Mouse (Mus musculus): Measurements from ENCODE around the gene D330020A13Rik. TPM values are rescaled to one million over a fixed set of nuclear protein-coding genes. Genes with fewer than 3 reads are reported as not detected.
"Not testable (repeated sequence)": the region's sequence is repeated elsewhere in the genome, so short reads cannot be mapped to it uniquely, and the experiment has no call there.

D330020A13Rik gene
- total RNA-seq, 2 experiments from 2014 or later: not detected

- ATAC-seq (replicated peaks; ENCODE audit: low FRiP score, low TSS enrichment, poor library complexity, severe bottlenecking): no peak
These were observed 2.7 kb upstream of the D330020A13Rik start for GRCm38 (mm10) chr6:120291396-120292009.

- peak; percentile 18; the same call in 1 of the 2 replicates for ATAC-seq (replicated peaks; ENCODE audit: low FRiP score, low TSS enrichment, poor library complexity, severe bottlenecking)
These were observed 595 bp downstream of the D330020A13Rik start for GRCm38 (mm10) chr6:120294785-120295133.

- ATAC-seq (replicated peaks; ENCODE audit: low FRiP score, low TSS enrichment, poor library complexity, severe bottlenecking): not testable (repeated sequence)
These were observed 2.4 kb downstream of the D330020A13Rik start for GRCm38 (mm10) chr6:120296589-120296988.

GRCm38 (mm10) chr6:120301137-120301536, 7.0 kb downstream of the D330020A13Rik start:
- peak; percentile 57; the same call in 1 of the 2 replicates for ATAC-seq (replicated peaks; ENCODE audit: low FRiP score, low TSS enrichment, poor library complexity, severe bottlenecking)

GRCm38 (mm10) chr6:120302755-120303316, 8.7 kb downstream of the D330020A13Rik start:
- ATAC-seq (replicated peaks; ENCODE audit: low FRiP score, low TSS enrichment, poor library complexity, severe bottlenecking): no peak

- ATAC-seq (replicated peaks; ENCODE audit: low FRiP score, low TSS enrichment, poor library complexity, severe bottlenecking): 0 out of 2 replicates have a peak, but pooled peaks have one; percentile 18
These were observed 12.9 kb downstream of the D330020A13Rik start for GRCm38 (mm10) chr6:120306859-120307594.

GRCm38 (mm10) chr6:120309338-120309737, 15.2 kb downstream of the D330020A13Rik start:
- no peak for ATAC-seq (replicated peaks; ENCODE audit: low FRiP score, low TSS enrichment, poor library complexity, severe bottlenecking)

GRCm38 (mm10) chr6:120309787-120310186, 15.6 kb downstream of the D330020A13Rik start:
- no peak for ATAC-seq (replicated peaks; ENCODE audit: low FRiP score, low TSS enrichment, poor library complexity, severe bottlenecking)

- no peak for ATAC-seq (replicated peaks; ENCODE audit: low FRiP score, low TSS enrichment, poor library complexity, severe bottlenecking)
These were observed 18.3 kb downstream of the D330020A13Rik start for GRCm38 (mm10) chr6:120312443-120312842.

- ATAC-seq (replicated peaks; ENCODE audit: low FRiP score, low TSS enrichment, poor library complexity, severe bottlenecking): no peak
These were observed 24.3 kb downstream of the D330020A13Rik start for GRCm38 (mm10) chr6:120318303-120318940.

GRCm38 (mm10) chr6:120319129-120319528, 25.0 kb downstream of the D330020A13Rik start:
- no peak for ATAC-seq (replicated peaks; ENCODE audit: low FRiP score, low TSS enrichment, poor library complexity, severe bottlenecking)

- ATAC-seq (replicated peaks; ENCODE audit: low FRiP score, low TSS enrichment, poor library complexity, severe bottlenecking): no peak
These were observed 26.2 kb downstream of the D330020A13Rik start for GRCm38 (mm10) chr6:120320369-120320768.

- ATAC-seq (replicated peaks; ENCODE audit: low FRiP score, low TSS enrichment, poor library complexity, severe bottlenecking): peak; percentile 74
These were observed 30.2 kb downstream of the D330020A13Rik start for GRCm38 (mm10) chr6:120324295-120324927.

- ATAC-seq (replicated peaks; ENCODE audit: low FRiP score, low TSS enrichment, poor library complexity, severe bottlenecking): 0 out of 2 replicates have a peak, but pooled peaks have one; percentile 57
These were observed 38.2 kb downstream of the D330020A13Rik start for GRCm38 (mm10) chr6:120332351-120332750.

GRCm38 (mm10) chr6:120343992-120344391, 49.8 kb downstream of the D330020A13Rik start:
- no peak for ATAC-seq (replicated peaks; ENCODE audit: low FRiP score, low TSS enrichment, poor library complexity, severe bottlenecking)

Other genes with a start within 250 kb of the D330020A13Rik start
- gene Ninj2, start 201.0 kb upstream of the D330020A13Rik start, total RNA-seq (2014; fragmentation: Nextera tagmentation): not detected in 2 replicates
- gene Ninj2, start 201.0 kb upstream of the D330020A13Rik start, total RNA-seq (2017): not detected in 2 replicates
- gene B4galnt3, start 195 bp downstream of the D330020A13Rik start, total RNA-seq (2014; fragmentation: Nextera tagmentation): 0.15 TPM in 1 of 2 replicates, not detected in the other
- gene B4galnt3, start 195 bp downstream of the D330020A13Rik start, total RNA-seq (2017): 0.57 TPM in 1 of 2 replicates, not detected in the other
- gene Kdm5a, start 69.8 kb downstream of the D330020A13Rik start, total RNA-seq (2014; fragmentation: Nextera tagmentation): 42.8 and 49.4 TPM in 2 replicates
- 165 and 213 TPM in 2 replicates for gene Kdm5a, start 69.8 kb downstream of the D330020A13Rik start, total RNA-seq (2017)
- 31.7 and 33.4 TPM in 2 replicates for gene Ccdc77, start 70.0 kb downstream of the D330020A13Rik start, total RNA-seq (2014; fragmentation: Nextera tagmentation)
- 32.6 and 45.6 TPM in 2 replicates for gene Ccdc77, start 70.0 kb downstream of the D330020A13Rik start, total RNA-seq (2017)
- gene Il17ra, start 168.9 kb downstream of the D330020A13Rik start, total RNA-seq (2014; fragmentation: Nextera tagmentation): 34.5 and 40.8 TPM in 2 replicates
- gene Il17ra, start 168.9 kb downstream of the D330020A13Rik start, total RNA-seq (2017): 30.4 and 45.9 TPM in 2 replicates
- gene Tmem121b, start 199.4 kb downstream of the D330020A13Rik start, total RNA-seq (2014; fragmentation: Nextera tagmentation): not detected in 2 replicates
- not detected in 2 replicates for gene Tmem121b, start 199.4 kb downstream of the D330020A13Rik start, total RNA-seq (2017)
- 18.5 and 24.8 TPM in 2 replicates for gene Hdhd5, start 237.0 kb downstream of the D330020A13Rik start, total RNA-seq (2014; fragmentation: Nextera tagmentation)
- 10.1 and 18.1 TPM in 2 replicates for gene Hdhd5, start 237.0 kb downstream of the D330020A13Rik start, total RNA-seq (2017)

Data from megakaryocyte-erythroid progenitor cell, adult 5-6 weeks (primary cell).